Mouse (Mus musculus): ENCODE results near the gene Sptbn1. TPM values are rescaled to one million over a fixed set of nuclear protein-coding genes. Genes with fewer than 3 reads are reported as not detected.

The Sptbn1 gene
- total RNA-seq, 2 experiments from 2014 or later, result 558 to 629 TPM

DNA sequence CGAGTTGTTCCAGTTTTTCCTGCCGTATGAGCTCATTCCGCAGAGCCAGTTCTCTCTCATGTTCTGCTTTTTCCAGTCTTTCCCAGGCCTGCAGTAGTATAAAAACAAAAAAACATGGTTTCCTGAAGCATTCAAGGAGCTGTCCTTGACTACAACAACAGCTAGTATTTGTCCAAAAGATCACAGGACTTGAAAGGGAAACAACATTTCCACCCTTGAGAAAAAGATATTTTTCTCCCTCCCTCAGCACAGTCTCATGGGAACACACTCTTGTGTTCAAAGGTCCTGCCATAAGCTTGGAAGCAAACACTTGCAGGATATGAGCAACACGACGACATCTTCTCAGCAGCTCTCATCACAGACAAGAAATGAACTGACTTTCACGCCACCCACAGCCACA lies 124.9 kb downstream of the Sptbn1 start:
- no peak for DNase-seq (ENCODE audit: extremely low spot score in 1 of 2, low spot score in 1 of 2)

DNA sequence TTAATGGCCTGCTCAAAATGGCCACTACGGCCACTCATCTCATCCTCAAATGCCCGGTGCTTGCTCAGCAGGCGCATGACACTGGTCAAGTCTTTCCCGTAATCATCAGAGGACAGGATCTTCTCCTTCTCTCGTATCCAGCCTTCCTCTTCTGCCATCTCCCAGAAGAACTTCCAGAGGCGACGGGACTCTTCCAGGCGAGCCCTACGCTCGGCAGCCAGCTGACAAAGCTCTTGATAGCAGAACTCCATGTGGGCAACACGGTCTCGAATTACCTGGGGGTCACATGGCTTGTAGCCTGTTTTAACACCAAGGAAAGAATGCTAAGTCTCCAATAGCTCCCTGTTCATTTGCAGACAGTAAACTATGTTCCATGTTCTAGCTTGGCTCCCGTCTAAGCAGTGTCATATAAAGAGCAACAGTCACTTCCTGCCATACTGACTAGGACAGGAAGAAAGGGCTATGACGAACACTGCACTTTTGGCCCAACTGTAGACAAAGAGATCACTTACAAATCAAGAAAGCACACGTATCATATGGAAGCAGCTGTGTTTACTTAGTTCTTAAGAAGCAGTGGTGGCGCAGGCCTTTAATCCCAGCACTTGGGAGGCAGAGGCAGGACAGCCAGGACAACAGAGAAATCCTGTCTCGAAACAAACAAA lies 128.7 kb downstream of the Sptbn1 start:
- DNase-seq (ENCODE audit: extremely low spot score in 1 of 2, low spot score in 1 of 2), result no peak

GRCm38 (mm10) chr11:30137081-30137480 lies 130.9 kb downstream of the Sptbn1 start:
- DNase-seq (ENCODE audit: extremely low spot score in 1 of 2, low spot score in 1 of 2), result no peak

GRCm38 (mm10) chr11:30134058-30134457 lies 133.9 kb downstream of the Sptbn1 start:
- no peak for DNase-seq (ENCODE audit: extremely low spot score in 1 of 2, low spot score in 1 of 2)

DNA sequence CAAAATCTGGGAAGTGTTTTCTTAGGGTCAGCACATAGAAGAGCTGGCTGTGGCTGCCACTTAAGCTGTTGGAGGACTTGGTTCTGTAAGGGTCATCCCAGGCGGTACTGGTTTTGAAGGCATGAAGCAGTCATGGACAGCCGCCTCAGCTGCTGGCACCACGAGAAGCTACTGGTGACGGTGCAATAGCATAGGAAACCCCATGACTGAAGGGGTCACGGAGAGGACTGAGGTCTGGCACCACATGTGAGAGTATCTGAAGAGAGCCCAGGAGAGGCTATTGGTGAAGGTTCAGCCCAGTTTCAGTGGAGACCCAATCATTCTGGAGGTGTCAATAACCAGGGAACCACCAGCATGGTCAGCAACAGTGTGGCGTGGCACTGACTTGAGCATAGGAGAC lies 135.4 kb downstream of the Sptbn1 start:
- no peak for DNase-seq (ENCODE audit: extremely low spot score in 1 of 2, low spot score in 1 of 2)

- no peak for DNase-seq (ENCODE audit: extremely low spot score in 1 of 2, low spot score in 1 of 2)
Measured at GRCm38 (mm10) chr11:30131640-30132039, 136.3 kb downstream of the Sptbn1 start.

GRCm38 (mm10) chr11:30129339-30129738 lies 138.6 kb downstream of the Sptbn1 start:
- no peak for DNase-seq (ENCODE audit: extremely low spot score in 1 of 2, low spot score in 1 of 2)

DNA sequence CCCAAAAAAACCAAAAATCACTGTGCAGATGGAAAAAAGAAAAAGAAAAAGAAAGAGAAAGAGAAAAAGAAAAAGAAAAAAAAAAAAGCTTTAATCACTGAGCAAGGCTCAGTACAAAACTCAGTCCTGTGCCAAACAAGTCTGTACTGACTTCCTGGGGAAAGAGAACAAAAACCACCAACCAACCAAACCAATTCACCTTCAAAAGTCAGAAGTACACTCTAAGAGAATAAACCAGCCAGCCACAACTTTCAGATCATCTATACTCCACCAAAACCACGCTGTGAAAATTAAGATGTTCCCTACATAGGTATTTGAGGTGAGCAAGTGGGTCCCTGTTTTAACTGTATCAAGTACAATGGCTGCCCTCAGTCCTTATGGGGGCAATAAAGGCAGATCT lies 141.1 kb downstream of the Sptbn1 start:
- DNase-seq (ENCODE audit: extremely low spot score in 1 of 2, low spot score in 1 of 2), result no peak

- no peak for DNase-seq (ENCODE audit: extremely low spot score in 1 of 2, low spot score in 1 of 2)
Measured at GRCm38 (mm10) chr11:30118038-30118437, 149.9 kb downstream of the Sptbn1 start.

GRCm38 (mm10) chr11:30113631-30114030 lies 154.3 kb downstream of the Sptbn1 start:
- DNase-seq (ENCODE audit: extremely low spot score in 1 of 2, low spot score in 1 of 2), result no peak

GRCm38 (mm10) chr11:30110634-30111033 lies 157.3 kb downstream of the Sptbn1 start:
- no peak for DNase-seq (ENCODE audit: extremely low spot score in 1 of 2, low spot score in 1 of 2)

- no peak for DNase-seq (ENCODE audit: extremely low spot score in 1 of 2, low spot score in 1 of 2)
Measured at GRCm38 (mm10) chr11:30104177-30104576, 163.8 kb downstream of the Sptbn1 start.

DNA sequence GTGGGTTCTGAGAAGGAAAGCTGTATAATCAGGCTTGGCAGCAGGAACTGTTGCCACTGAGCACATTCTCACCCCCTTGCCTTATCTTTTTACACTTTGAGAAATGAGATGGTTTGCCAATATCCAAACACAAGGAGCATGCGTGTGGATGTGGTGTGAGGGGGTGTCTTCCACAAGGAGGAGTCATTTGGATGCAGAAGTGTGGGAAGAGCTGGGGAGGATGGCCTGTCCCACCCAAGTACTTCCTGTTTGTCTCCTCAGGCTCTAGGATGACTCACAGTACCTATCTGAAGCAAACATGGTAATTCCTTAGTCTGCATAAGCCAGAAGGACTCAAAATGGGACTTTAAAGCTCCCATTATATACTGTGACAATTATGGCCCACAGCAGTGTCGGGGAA lies 165.4 kb downstream of the Sptbn1 start:
- no peak for DNase-seq (ENCODE audit: extremely low spot score in 1 of 2, low spot score in 1 of 2)

GRCm38 (mm10) chr11:30101796-30102195 lies 166.2 kb downstream of the Sptbn1 start:
- DNase-seq (ENCODE audit: extremely low spot score in 1 of 2, low spot score in 1 of 2), result no peak

DNA sequence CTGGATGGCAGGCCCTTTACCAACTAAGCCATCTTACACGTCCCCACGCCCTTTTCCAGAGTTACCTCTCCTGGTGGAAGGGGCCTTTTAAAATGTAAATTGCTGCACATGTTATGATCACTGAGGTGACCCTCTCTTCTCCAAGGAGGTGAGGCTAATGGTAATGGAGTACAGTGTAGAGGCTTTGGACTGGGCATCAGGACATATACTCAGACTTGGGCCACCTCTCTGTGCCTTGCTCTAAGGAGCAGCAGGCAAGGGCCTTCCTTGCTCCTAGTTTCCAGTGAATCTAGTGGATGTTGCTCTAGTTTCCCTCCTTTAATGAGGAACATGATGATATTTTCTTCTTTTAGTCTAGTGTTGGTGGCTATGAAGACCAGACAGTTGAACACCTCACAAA lies 166.8 kb downstream of the Sptbn1 start:
- no peak for DNase-seq (ENCODE audit: extremely low spot score in 1 of 2, low spot score in 1 of 2)

DNA sequence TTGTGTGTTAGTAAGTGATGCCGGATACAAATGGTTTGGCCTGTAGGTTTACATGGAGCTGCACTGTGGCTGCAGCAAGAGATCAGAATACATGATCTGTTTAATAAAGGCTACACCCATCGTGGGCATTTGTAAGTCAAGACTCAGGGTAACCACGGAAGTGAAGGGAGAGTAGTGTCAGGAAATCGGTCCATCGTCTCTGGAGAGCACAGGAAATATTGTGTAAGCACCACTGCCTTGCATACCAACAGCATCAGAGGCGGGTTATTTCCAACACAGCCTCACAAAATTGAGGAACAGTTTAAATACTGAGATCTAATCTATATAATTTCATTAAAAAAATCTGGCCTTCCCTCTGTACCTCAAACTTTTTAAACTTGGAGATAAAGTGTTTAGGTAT lies 168.1 kb downstream of the Sptbn1 start:
- DNase-seq (ENCODE audit: extremely low spot score in 1 of 2, low spot score in 1 of 2), result no peak

GRCm38 (mm10) chr11:30095212-30095773 lies 172.7 kb downstream of the Sptbn1 start:
- no peak for DNase-seq (ENCODE audit: extremely low spot score in 1 of 2, low spot score in 1 of 2)

DNA sequence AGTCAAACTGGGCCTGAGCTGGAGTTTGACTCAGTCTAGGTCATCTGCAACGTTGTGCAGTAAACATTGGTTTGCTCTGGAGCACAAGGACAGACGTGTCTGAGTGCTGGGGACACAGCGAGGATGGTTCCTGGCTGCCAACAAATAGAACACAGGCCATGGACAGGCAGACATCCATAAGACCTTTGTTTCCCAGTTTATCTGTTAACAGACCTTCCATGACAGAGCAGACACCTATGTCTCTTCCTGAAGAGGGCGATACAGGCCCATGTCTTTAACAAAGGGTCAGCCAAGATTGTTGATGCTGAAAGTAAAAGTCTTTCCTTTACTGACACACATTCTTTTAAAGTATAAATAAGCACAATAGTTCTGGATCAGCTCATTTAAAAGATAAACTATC lies 176.1 kb downstream of the Sptbn1 start:
- no peak for DNase-seq (ENCODE audit: extremely low spot score in 1 of 2, low spot score in 1 of 2)

DNA sequence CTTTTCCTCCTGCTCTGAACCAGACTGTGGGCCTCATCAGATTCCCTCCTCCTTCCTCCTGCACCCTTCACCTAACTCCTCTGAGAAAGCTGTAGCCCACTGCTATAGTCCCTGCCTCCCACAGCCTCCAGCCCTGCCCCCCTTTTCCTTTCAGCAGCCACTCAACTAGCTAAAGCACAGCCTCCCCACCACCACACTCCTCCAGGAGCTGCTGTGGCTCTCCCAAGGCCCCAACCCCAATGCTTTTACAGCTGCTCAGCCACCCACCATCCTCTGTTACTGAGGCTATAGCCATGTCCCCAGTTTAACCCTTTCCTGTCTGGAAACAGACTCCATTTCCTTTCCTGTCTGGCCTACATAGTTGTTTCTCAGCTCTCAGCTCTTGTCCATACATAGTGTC lies 182.9 kb downstream of the Sptbn1 start:
- DNase-seq (ENCODE audit: extremely low spot score in 1 of 2, low spot score in 1 of 2), result no peak

DNA sequence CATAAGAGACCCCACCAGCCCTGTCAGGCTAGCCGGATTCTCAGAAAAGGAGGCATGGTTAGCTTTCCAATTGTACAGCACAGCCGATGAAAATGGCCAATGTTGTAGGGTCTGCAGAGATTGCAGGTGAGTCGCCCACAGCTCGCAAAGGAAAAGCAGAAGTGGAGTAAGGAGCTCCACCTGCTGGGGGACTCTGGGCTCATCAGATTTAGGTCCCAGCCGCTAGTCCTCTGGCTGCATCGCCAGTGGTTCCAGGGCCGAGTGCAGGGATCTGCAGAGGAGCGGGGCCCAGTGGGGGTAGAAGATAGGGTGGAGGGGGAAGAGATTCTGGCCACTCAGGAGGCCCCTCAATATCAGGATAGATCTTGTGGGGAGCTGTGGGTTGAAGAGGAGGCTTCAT lies 210.7 kb downstream of the Sptbn1 start:
- no peak for DNase-seq (ENCODE audit: extremely low spot score in 1 of 2, low spot score in 1 of 2)
